Mouse (Mus musculus) 3T3-L1 (cell line): ENCODE results near the gene Dedd2.

ENCODE experiments used
- DNase-seq: peaks from one replicate; pipeline ENCODE4 v3.0.0-alpha.2; 2015; ENCODE audit warnings: low read depth, low spot score

Dedd2 gene

GRCm38 (mm10) chr7:25219416-25219750 lies 1.0 kb downstream of the Dedd2 start:
- peak; percentile 62 for DNase-seq

- DNase-seq, result no peak
Measured at GRCm38 (mm10) chr7:25218705-25219415, 1.6 kb downstream of the Dedd2 start.

GRCm38 (mm10) chr7:25217653-25218395 lies 2.6 kb downstream of the Dedd2 start:
- no peak for DNase-seq

- no peak for DNase-seq
Measured at GRCm38 (mm10) chr7:25214172-25214571, 6.2 kb downstream of the Dedd2 start.

- DNase-seq, result no peak
Measured at GRCm38 (mm10) chr7:25213099-25213498, 7.3 kb downstream of the Dedd2 start.

- no peak for DNase-seq
Measured at GRCm38 (mm10) chr7:25210482-25210881, 9.9 kb downstream of the Dedd2 start.

- DNase-seq, result peak; percentile 23
Measured at GRCm38 (mm10) chr7:25209161-25209622, 11.2 kb downstream of the Dedd2 start.

GRCm38 (mm10) chr7:25206094-25206830 lies 14.2 kb downstream of the Dedd2 start:
- no peak for DNase-seq

- no peak for DNase-seq
Measured at GRCm38 (mm10) chr7:25205355-25206093, 14.9 kb downstream of the Dedd2 start.

GRCm38 (mm10) chr7:25203624-25204023 lies 16.8 kb downstream of the Dedd2 start:
- no peak for DNase-seq

- DNase-seq, result peak; percentile 82
Measured at GRCm38 (mm10) chr7:25197384-25198018, 22.9 kb downstream of the Dedd2 start.

GRCm38 (mm10) chr7:25196107-25196506 lies 24.3 kb downstream of the Dedd2 start:
- no peak for DNase-seq

GRCm38 (mm10) chr7:25195148-25195547 lies 25.3 kb downstream of the Dedd2 start:
- no peak for DNase-seq

GRCm38 (mm10) chr7:25192110-25192509 lies 28.3 kb downstream of the Dedd2 start:
- peak; percentile 15 for DNase-seq

GRCm38 (mm10) chr7:25190806-25191205 lies 29.6 kb downstream of the Dedd2 start:
- DNase-seq, result no peak

GRCm38 (mm10) chr7:25187662-25188650 lies 32.5 kb downstream of the Dedd2 start:
- DNase-seq, result peak; percentile 86

GRCm38 (mm10) chr7:25184091-25184490 lies 36.3 kb downstream of the Dedd2 start:
- DNase-seq, result peak; percentile 87

GRCm38 (mm10) chr7:25181814-25182213 lies 38.6 kb downstream of the Dedd2 start:
- DNase-seq, result no peak

GRCm38 (mm10) chr7:25181331-25181790 lies 39.1 kb downstream of the Dedd2 start:
- peak; percentile 11 for DNase-seq

GRCm38 (mm10) chr7:25180512-25180911 lies 39.9 kb downstream of the Dedd2 start:
- no peak for DNase-seq
